Mouse (Mus musculus) neutrophil, adult 5-6 weeks (primary cell): ENCODE measurements around the gene Slc10a1. TPM values are rescaled to one million over a fixed set of nuclear protein-coding genes. Genes with fewer than 3 reads are reported as not detected.
A peak's percentile ranks its signal among the peaks of the same experiment; 100 is the strongest.

Experiments used
- ATAC-seq: fragments of 151-379, 151-347 bp; 2 replicates; pipeline ENCODE4 v1.8.0; 2017; ENCODE audit warnings: mild to moderate bottlenecking, moderate TSS enrichment; ENCODE audit not compliant: insufficient number of reproducible peaks, poor library complexity, low FRiP score, severe bottlenecking; ENCODE audit errors: extremely low read depth
- total RNA-seq: library from RNA; stranded (forward); fragments of 200-1000 nt; gene quantifications from 2 replicates; pipeline ENCODE4 v1.2.3, GENCODE M21; 2017

The Slc10a1 gene
- total RNA-seq, 1 experiment from 2014 or later = 0.47 TPM

- ATAC-seq = no peak
These were observed 31.0 kb downstream of the Slc10a1 start for GRCm38 (mm10) chr12:80937331-80938029.

GRCm38 (mm10) chr12:80936751-80937150 is 31.8 kb downstream of the Slc10a1 start:
- no peak for ATAC-seq

GRCm38 (mm10) chr12:80932865-80933264 is 35.6 kb downstream of the Slc10a1 start:
- no peak for ATAC-seq

- no peak for ATAC-seq
These were observed 36.9 kb downstream of the Slc10a1 start for GRCm38 (mm10) chr12:80931402-80932140.

GRCm38 (mm10) chr12:80930141-80930540 is 38.4 kb downstream of the Slc10a1 start:
- ATAC-seq = no peak

GRCm38 (mm10) chr12:80928881-80929280 is 39.6 kb downstream of the Slc10a1 start:
- no peak for ATAC-seq

GRCm38 (mm10) chr12:80927518-80927917 is 41.0 kb downstream of the Slc10a1 start:
- no peak for ATAC-seq

- no peak for ATAC-seq
These were observed 42.0 kb downstream of the Slc10a1 start for GRCm38 (mm10) chr12:80926550-80926949.

- no peak for ATAC-seq
These were observed 42.6 kb downstream of the Slc10a1 start for GRCm38 (mm10) chr12:80925919-80926318.

GRCm38 (mm10) chr12:80924205-80924604 is 44.3 kb downstream of the Slc10a1 start:
- ATAC-seq = no peak

GRCm38 (mm10) chr12:80923602-80924001 is 44.9 kb downstream of the Slc10a1 start:
- no peak for ATAC-seq

GRCm38 (mm10) chr12:80922869-80923268 is 45.6 kb downstream of the Slc10a1 start:
- ATAC-seq = no peak

GRCm38 (mm10) chr12:80921301-80921700 is 47.2 kb downstream of the Slc10a1 start:
- no peak for ATAC-seq

- peak; percentile 75 for ATAC-seq
These were observed 50.7 kb downstream of the Slc10a1 start for GRCm38 (mm10) chr12:80917764-80918163.

- ATAC-seq = no peak
These were observed 58.9 kb downstream of the Slc10a1 start for GRCm38 (mm10) chr12:80909631-80910030.

Other genes with a start within 250 kb of the Slc10a1 start
- gene Ccdc177, start 208.0 kb downstream of the Slc10a1 start, total RNA-seq = not detected in 2 replicates
- 103 and 111 TPM in 2 replicates for gene Susd6, start 178.2 kb downstream of the Slc10a1 start, total RNA-seq
- 1,537 and 1,538 TPM in 2 replicates for gene Srsf5, start 23.2 kb downstream of the Slc10a1 start, total RNA-seq
- gene Smoc1, start 58.1 kb upstream of the Slc10a1 start, total RNA-seq = 0.23 TPM in 1 of 2 replicates, not detected in the other